Mouse (Mus musculus) kidney, postnatal 14 days (tissue): ENCODE results near the gene Prr5l.
"Not testable (repeated sequence)": the region's sequence is repeated elsewhere in the genome, so short reads cannot be mapped to it uniquely, and the experiment has no call there.

Experiments used
- DNase-seq: peaks from one replicate; pipeline ENCODE4 v3.0.0; 2022; ENCODE audit warnings: mixed read lengths

Gene Prr5l

DNA sequence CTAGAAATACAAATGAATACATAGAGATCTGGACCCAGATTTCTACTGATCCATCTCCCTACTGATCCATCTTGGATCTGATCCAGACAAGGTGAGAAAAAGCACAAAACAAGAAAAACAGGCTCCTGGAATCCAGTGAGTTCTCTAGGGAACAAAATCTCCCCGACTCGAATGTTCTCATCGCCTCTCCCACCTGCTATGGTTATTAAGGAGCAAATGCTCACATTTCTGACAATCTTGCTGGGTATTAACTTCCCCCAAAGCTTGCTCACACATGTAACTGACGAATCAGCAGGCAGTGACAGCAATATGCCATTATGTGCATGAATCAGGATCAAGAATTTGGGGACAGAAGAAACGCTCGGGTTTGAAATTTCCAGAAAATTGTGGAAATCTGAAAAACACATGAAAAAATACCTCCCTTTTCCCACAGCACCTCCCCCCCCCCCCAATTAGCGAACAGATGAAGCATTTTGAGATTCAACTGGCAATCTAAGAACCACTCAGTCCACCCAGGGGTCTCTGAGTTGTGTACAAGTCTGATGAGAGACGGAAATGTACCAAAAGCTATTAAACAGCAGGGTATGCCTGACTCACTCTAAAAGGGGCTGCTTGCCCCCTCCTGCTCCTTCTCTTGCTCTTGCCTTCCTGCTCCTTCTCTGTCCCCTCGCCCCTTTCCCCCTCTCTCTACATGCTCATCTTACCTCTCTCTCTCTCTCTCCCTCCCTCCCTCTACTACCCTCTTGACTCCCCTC lies 123.1 kb downstream of the Prr5l start:
- no peak for DNase-seq

GRCm38 (mm10) chr2:101757806-101758205 lies 125.0 kb downstream of the Prr5l start:
- no peak for DNase-seq

GRCm38 (mm10) chr2:101756069-101756753 lies 126.6 kb downstream of the Prr5l start:
- no peak for DNase-seq

DNA sequence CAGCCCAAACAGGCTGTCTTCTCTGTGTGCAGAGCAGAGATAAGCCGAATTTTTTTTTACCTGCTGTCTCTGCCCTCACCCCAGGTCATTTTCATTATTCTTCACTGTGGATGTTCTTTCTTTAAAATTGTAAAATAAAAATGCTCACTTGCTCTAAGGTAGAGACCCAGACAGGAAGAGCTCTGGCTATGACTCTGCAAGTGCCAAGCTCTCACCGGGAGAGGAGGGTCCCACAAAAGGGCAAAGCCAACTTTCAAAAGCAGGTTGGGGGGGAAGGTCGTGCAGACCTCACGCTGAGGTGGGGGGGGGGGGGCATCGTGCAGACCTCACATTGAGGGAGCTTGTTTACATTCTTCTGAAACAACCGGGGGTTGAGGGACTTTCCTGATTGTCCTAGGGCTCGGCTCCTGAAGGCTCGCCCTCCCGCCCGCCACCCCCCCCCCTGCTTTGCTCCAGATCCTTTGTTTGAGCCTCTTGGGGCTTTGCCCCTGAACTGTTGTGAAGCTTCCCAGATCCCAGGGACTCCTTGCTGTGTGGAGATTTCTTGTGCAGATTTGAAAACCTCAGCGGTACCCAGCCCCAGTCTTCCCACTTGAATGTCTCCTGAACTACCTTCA lies 127.8 kb downstream of the Prr5l start:
- no peak for DNase-seq

DNA sequence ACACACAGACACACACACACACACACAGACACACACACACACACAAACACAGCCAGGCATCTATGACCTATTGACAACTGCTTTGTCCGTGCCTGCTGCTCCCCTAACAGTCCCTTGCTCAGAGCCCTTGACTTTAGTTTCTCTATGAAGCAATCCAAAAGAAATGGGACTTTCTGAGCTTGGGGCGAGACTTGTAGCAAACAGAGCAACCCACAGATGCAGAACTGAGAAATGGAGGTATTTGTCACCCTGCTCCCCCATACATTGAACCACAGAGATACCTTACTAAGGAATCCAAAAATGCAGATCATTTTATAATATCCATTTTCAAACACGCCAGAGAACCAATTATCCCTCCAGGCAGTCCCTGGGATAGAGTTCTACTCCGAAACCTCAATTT lies 128.4 kb downstream of the Prr5l start:
- DNase-seq = no peak

GRCm38 (mm10) chr2:101752979-101753378 lies 129.8 kb downstream of the Prr5l start:
- no peak for DNase-seq

GRCm38 (mm10) chr2:101752402-101752801 lies 130.4 kb downstream of the Prr5l start:
- peak; percentile 77 for DNase-seq

DNA sequence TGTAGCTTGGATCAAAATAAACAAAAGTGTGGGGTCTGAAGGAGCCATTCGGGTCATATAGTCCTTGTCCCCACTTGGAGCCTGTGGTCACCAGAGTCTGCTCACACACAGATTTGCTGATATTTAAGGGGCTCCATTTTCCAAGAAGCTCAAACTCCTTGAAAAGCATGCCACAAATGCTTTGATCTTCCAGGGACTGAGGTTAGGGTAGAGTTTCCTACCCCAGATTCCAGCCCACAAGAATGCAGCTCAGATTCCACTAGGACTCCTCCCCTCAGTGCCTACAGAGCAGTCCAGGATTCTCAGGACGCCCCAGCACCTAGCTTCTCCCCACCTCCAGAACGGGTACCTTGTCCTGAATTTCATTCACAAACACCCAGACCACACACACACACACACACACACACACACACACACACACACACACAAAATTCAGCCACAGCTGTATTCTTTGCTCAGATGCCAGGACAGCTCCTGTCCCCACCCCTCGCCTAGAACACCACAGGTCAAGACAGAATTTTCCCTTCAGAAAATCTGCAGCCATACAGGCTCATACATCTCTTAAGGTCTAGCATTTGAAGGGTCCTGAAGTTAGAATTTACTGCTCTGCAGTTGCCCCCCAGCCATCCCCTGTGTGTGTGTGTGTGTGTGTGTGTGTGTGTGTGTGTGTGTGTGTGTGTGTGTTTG lies 131.4 kb downstream of the Prr5l start:
- no peak for DNase-seq

DNA sequence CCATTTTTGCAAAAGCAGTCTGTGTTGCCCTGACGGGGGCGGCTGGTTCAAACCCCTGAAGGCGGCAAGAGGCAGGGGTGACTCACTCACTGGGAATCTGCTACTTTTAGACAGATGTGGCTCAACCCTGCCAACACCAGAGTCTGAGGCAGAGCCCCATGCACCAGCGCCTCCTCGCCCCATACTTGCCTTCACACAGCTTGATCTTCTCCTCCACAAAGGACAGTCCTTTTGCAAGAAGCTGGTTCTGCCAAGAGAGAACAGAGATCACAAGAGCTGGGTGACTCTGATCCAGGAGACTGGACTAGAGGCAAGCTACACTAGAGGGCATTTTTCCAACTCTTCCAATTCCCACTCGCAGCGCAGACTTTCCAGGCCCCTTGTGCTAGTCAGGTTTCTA lies 136.3 kb downstream of the Prr5l start:
- DNase-seq = no peak

DNA sequence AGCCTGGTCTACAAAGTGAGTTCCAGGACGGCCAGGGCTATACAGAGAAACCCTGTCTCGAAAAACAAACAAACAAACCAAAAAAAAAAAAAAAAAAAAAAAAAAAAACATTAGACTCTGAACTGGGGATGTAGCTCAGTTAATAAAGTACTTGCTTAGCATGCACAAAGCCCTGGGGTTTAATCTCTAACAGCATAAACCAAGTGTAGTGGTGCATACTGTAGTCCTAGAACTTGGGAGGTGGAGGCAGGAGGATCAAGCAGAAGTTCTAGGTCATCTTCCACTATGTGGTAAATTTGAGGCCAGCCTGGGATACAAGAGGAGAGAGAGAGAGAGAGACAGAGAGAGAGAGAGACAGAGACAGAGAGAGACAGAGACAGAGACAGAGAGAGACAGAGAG lies 137.2 kb downstream of the Prr5l start:
- not testable (repeated sequence) for DNase-seq

- no peak for DNase-seq
These were observed 140.6 kb downstream of the Prr5l start for GRCm38 (mm10) chr2:101742072-101742860.

DNA sequence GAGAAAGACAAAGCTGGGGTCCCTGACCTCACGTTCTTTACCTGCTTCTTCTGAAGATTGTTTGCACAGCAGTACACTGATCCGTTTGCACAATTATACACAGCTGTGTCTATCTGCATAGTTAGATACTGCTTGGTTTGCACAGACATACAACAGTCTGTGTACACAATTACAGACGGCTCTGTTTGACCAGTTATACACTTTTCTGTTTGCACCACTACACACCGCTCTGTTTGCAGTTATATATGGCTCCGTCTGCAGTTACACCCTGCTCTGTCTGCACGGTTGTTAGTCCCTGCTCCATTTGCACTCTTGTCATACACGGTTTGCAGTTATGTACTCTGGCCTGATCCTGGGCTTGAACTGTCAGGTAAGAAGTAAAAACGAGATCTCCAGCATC lies 141.2 kb downstream of the Prr5l start:
- DNase-seq = no peak

DNA sequence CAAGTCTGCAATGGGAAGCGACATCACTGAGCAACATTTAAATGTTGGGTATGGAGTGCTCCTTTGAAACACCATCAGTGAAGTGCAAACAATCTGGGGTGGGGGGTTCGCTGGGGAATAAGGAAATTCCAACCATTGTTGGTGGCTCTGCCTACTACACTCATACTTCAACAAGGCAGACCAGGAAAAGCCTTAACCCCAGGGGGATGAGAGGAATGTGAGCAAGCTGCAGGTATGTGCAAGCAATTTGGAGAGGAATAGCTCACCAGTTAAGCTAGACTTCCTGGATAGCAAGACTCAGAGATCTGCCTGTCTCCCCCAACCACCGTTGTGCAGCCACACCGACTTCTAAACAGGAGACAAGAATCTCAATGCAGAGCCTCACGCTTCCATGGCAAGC lies 142.9 kb downstream of the Prr5l start:
- no peak for DNase-seq

DNA sequence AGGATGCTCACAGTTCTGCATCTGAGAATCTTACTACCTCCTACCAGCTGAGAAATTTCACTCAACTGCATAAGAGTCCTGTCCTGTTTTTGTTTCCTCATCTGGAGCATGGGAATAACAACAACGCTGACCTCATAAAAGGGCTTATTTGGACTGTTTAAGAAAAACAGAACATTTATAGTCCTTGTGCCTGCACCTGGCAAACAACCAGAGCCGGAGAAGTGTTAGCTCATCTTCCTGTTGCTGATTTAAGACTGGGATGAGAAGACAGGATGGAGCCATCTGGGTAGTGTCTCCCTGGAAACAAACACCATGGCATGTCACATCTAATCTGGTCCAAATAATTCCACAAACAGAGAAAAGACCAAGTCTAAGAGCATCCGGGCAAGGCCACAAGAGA lies 149.3 kb downstream of the Prr5l start:
- peak; percentile 76 for DNase-seq

- DNase-seq = no peak
These were observed 150.0 kb downstream of the Prr5l start for GRCm38 (mm10) chr2:101732777-101733210.

DNA sequence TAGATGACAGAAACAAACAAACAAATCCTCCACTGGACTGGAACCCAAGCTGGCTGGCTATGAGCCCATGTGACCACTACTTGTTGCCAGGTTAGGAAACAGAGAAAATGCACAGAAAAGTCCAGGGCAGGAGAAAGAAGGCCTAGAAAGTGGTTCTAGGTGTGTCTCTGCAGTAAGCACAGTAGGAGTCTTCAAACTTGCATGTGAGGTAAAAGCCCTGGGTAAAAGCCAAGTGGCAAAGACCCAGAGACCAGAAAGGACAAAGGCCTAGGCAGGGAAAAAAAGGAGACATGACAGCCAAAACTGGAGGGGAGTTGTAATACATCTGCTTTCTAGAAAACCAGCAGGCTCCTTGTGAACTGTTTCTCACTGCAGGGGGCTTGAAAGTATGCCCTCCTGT lies 151.9 kb downstream of the Prr5l start:
- peak; percentile 58 for DNase-seq

DNA sequence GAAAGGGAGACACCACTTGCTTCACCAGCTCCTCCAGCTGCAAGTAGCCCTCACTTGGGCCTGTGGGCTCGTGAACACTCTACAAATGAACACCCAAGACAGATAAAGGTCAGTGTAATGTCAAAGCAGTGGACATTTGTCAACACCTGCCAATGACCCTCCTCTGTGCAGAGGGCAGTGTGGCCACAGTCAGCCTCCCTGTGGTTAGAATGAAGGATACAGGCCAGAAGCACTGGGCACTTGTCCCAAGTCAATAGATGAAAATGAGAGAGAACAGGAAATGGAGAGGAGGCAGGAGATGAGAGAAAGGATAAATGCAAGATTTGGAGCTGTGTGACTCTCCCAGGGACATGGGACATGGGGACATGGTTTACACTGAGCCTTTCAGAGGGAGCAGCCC lies 153.4 kb downstream of the Prr5l start:
- no peak for DNase-seq

- DNase-seq = no peak
These were observed 155.0 kb downstream of the Prr5l start for GRCm38 (mm10) chr2:101727787-101728186.

DNA sequence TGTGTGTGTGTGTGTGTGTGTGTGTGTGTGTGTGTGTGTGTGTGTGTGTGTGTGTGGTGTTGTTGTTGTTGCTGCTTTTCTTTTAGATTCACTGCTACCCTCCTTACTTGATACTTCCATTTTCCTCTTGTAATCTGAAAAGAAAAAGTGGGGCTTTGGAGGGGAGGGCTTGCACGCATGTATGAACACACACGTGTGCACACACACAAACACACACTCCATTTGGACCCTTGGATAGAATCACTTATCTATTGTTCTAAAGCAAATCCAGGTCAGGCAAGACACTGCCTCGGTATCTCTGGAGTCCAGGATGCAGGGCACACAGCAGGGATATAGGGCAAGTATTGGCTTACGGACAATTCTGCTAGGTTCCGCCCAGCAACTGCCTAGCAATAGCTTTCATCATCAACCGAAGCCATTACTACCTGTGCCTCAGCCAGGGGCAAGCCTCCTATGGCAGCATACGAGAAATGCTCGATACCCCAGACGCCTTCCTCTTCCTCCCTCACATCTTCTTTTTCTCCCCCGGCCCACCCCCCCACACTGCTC lies 159.4 kb downstream of the Prr5l start:
- no peak for DNase-seq

DNA sequence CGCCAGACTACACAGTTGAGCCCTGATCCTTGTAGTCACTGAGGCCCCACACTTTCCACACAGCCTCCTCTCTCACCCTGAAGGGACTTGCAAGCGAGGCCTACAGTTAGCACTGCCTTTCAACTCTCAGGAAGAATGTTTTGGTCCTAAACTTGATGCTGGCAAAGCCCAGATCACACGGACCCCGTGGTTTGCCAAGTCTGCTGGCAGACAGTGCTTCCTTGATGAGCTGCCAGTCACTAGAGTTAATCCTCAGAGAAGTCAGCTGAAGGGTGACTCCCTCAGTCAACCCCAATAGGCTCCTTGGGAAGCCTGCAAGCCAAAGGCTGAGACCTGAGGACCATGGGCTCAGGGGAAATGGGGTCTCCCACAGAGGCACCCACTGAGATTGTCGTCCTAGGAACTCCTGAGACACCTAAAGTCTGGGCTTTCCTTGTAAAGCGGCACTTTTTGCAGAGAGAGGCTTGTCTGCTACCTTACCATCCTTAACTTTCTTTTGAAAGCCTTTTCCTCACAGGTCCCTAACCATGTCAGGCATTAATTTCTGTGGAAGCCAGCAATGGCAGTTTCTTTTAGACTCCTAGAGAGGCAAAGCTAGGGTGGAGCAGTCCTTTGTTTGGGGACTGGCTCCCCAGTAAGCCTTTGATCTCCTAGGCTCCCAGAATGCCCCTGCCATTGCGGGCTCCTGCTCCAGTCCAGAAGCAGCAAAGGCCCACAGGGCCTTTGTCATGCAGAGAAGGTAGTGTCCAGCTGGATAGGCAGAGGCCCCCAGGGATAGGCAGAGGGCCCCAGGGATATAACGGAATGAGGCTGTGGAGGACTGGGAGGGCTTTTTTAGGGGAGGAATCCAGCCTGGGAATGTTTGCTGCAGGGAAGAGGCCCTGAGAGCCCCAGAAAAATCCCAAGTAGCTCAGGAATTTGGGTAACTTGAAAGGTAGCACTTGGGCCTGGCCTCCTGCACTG lies 160.2 kb downstream of the Prr5l start:
- DNase-seq = no peak

GRCm38 (mm10) chr2:101721835-101722234 lies 161.0 kb downstream of the Prr5l start:
- DNase-seq = no peak
